Mouse (Mus musculus): Measurements from ENCODE around the gene Ankrd33b. TPM values are rescaled to one million over a fixed set of nuclear protein-coding genes. Genes with fewer than 3 reads are reported as not detected.

The Ankrd33b gene
- polyA plus RNA-seq, 1 experiment from 2014 or later: 1.7 TPM

DNA sequence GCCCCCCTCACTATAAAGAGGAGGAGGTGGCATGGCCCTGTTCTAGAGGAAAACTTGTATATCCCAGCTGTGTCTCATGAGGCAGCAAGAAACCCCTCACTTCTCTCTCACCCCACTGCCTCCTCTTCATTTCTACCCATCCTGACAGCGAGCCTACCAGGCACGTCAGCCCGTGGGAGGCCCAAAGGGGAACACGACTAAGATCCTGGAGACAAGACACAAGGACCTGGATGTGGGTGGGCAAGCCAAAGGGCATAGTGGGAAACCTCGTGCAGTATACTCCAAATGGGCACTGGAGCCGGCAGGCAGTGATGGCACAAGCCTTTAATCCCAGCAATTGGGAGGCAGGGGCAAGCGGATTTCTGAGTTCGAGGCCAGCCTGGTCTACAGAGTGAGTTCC lies 1.0 kb upstream of the Ankrd33b start:
- peaks cover 35% of the 10 kb centered on the region for H3K27me3 ChIP-seq (replicated peaks)
- H3K4me2 ChIP-seq: peak overlapping the region; percentile 100
- H3K9me3 ChIP-seq (replicated peaks): 0 out of 2 replicates have a peak, but pooled peaks cover 4% of the 10 kb centered on the region
- no peaks in the 10 kb centered on the region for H3K36me3 ChIP-seq
- WGBS: 19% methylated on average over 8 of the region's 8 CpGs
- H3K9ac ChIP-seq: no peak overlapping the region
- peaks cover 28% of the 10 kb centered on the region for H3K4me1 ChIP-seq (replicated peaks)
- ATAC-seq (ENCODE audit: insufficient number of reproducible peaks, low FRiP score): no peak
- no peak overlapping the region for H3K27ac ChIP-seq (ENCODE audit: poor library complexity, severe bottlenecking)
- 0 out of 2 replicates have a peak overlapping the region, but pooled peaks have one; percentile 80 for H3K4me3 ChIP-seq

DNA sequence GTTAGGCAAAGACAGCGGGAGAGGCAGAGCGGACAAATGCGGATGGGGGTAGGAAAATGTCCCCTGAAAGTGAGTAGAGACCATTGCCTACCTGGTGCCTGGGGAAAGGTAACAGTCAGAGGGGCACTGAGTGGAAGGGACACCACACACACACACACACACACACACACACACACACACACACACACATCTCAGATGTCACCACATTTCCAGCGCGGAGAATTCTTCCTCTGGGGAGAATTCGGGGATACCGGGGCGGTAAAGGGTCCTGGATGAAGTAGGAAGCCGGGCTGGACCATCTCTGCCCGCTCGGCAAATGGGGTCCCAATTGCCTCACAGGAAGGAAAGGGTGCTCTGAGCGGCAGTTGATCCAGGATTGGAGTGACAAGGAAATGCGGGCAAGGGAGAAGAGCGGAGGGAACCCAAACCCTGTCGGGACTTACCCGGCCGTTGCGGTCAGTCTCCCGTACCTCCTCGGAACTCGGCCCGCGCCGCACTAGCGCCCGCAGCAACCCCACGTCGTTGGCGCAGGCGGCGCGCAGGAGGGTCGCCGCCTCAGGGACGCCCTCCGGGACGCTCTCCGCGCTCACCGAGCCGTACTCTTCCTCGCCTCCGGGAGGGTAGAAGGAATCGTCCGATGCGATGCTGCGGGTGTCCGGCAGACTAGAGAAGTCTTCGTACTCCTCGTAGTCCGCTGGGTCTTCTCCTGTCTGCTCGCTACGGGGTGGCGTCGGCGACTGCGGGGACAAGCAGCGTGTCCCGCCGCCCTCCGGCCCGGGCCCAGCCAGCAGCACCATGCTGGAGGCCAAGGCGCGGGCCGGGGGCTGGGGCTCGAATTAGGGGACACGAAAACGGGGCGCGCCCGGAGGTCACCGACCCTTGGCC lies 688 bp downstream of the Ankrd33b start:
- peak; percentile 19 for ATAC-seq (ENCODE audit: insufficient number of reproducible peaks, low FRiP score)
- peaks cover 38% of the 10 kb centered on the region for H3K27me3 ChIP-seq (replicated peaks)
- peaks cover 28% of the 10 kb centered on the region for H3K4me1 ChIP-seq (replicated peaks)
- WGBS: under 1% methylated on average over 71 of the region's 72 CpGs
- H3K9me3 ChIP-seq (replicated peaks): 0 out of 2 replicates have a peak, but pooled peaks cover 4% of the 10 kb centered on the region
- peak overlapping the region; percentile 80 for H3K4me3 ChIP-seq
- no peaks in the 10 kb centered on the region for H3K36me3 ChIP-seq
- no peak overlapping the region for H3K27ac ChIP-seq (ENCODE audit: poor library complexity, severe bottlenecking)
- H3K9ac ChIP-seq: peak overlapping the region; percentile 77
- peak overlapping the region; percentile 100 for H3K4me2 ChIP-seq

GRCm38 (mm10) chr15:31365720-31366591 lies 1.6 kb downstream of the Ankrd33b start:
- ATAC-seq (ENCODE audit: insufficient number of reproducible peaks, low FRiP score): no peak
- peak overlapping the region; percentile 77 for H3K9ac ChIP-seq
- no peak overlapping the region for H3K27ac ChIP-seq (ENCODE audit: poor library complexity, severe bottlenecking)

GRCm38 (mm10) chr15:31365041-31365719 lies 2.3 kb downstream of the Ankrd33b start:
- Histone ChIP-seq H3K36me3 (no peaks in the 10 kb centered on the region), H3K9ac (peak overlapping the region; percentile 77; the same call in 1 of the 2 replicates), H3K27me3 (replicated peaks) (peaks cover 38% of the 10 kb centered on the region), H3K9me3 (replicated peaks) (no peaks in the 10 kb centered on the region), H3K4me3 (peak overlapping the region; percentile 80), H3K4me2 (peak overlapping the region; percentile 100), H3K27ac (ENCODE audit: poor library complexity, severe bottlenecking) (no peak overlapping the region), H3K4me1 (replicated peaks) (peaks cover 28% of the 10 kb centered on the region)
- WGBS: 26% methylated on average over 11 of the region's 11 CpGs
- ATAC-seq (ENCODE audit: insufficient number of reproducible peaks, low FRiP score): no peak

More at GRCm38 (mm10) chr15:31365720-31366591, 1.6 kb downstream of the Ankrd33b start:
- H3K4me3 ChIP-seq: peak overlapping the region; percentile 80
- H3K27me3 ChIP-seq (replicated peaks): peaks cover 38% of the 10 kb centered on the region
- H3K9me3 ChIP-seq (replicated peaks): 0 out of 2 replicates have a peak, but pooled peaks cover 2% of the 10 kb centered on the region
- H3K36me3 ChIP-seq: no peaks in the 10 kb centered on the region
- H3K4me1 ChIP-seq (replicated peaks): peaks cover 28% of the 10 kb centered on the region
- WGBS: 1% methylated on average over 37 of the region's 37 CpGs
- H3K4me2 ChIP-seq: peak overlapping the region; percentile 100

DNA sequence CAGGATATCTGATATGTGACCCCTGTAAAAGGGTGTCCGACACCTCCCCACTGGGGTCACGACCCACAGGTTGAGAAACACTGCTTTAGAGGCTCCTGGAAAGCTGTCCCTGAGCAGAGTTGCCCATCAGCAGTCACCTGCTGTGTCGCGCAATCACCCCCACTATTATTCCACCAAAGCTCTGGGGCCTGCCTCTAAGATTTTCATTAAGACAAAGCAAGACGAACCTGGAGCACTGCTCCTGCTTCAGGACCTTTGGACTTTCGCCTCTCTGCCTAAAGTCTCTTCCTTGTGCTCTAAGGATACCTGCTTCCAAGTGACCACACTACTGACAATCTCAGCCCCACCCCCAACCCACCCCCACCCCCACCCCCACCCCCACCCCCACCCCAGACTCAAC lies 3.1 kb downstream of the Ankrd33b start:
- H3K4me1 ChIP-seq (replicated peaks): peaks cover 25% of the 10 kb centered on the region
- no peak for ATAC-seq (ENCODE audit: insufficient number of reproducible peaks, low FRiP score)
- no peak overlapping the region for H3K4me3 ChIP-seq
- no peak overlapping the region for H3K4me2 ChIP-seq
- peaks cover 36% of the 10 kb centered on the region for H3K27me3 ChIP-seq (replicated peaks)
- WGBS: 76% methylated on average over 6 of the region's 6 CpGs
- no peak overlapping the region for H3K9ac ChIP-seq
- no peak overlapping the region for H3K27ac ChIP-seq (ENCODE audit: poor library complexity, severe bottlenecking)
- no peaks in the 10 kb centered on the region for H3K9me3 ChIP-seq (replicated peaks)
- no peaks in the 10 kb centered on the region for H3K36me3 ChIP-seq

GRCm38 (mm10) chr15:31363981-31364361 lies 3.6 kb downstream of the Ankrd33b start:
- H3K9ac ChIP-seq: no peak overlapping the region
- H3K27ac ChIP-seq (ENCODE audit: poor library complexity, severe bottlenecking): no peak overlapping the region
- no peaks in the 10 kb centered on the region for H3K36me3 ChIP-seq
- no peak overlapping the region for H3K4me3 ChIP-seq
- WGBS: 72% methylated on average over 8 of the region's 8 CpGs
- peaks cover 21% of the 10 kb centered on the region for H3K4me1 ChIP-seq (replicated peaks)
- no peaks in the 10 kb centered on the region for H3K9me3 ChIP-seq (replicated peaks)
- no peak for ATAC-seq (ENCODE audit: insufficient number of reproducible peaks, low FRiP score)
- H3K27me3 ChIP-seq (replicated peaks): peaks cover 36% of the 10 kb centered on the region
- H3K4me2 ChIP-seq: no peak overlapping the region

DNA sequence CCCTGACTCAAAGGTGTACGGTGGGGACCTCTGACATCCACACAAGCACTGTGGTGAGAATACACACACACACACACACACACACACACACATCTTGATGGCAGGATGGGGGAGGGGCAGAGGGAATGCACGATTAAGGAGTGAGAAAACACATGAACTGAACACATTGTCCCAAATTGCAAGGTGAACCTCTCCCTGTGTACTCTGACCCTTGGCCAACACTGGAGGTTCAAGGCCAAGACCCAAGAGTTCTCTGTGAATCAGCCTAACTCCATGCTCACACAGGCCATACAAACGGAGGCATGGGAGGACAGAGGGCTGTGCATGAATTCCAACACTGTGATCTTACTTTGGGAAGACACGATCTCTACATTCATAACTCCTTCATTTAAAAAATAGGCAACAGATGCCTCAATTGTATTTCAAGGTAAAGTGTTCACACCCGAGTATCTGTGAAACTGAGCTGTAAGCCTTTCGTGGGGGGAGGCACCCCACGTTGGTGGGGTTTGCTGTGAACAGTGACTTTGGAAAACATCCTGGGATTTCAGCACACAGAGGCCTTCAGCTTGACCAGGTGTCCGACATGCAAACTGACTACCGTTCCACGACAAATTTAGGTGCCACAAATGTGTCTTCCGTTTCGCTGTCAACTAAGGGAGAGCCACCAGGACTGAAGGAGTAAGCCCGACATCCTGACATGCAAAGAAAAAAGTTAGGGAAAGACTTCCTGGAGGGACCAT lies 4.1 kb downstream of the Ankrd33b start:
- no peaks in the 10 kb centered on the region for H3K36me3 ChIP-seq
- 84% methylated on average over 13 of the region's 13 CpGs for WGBS
- H3K4me3 ChIP-seq: no peak overlapping the region
- no peak for ATAC-seq (ENCODE audit: insufficient number of reproducible peaks, low FRiP score)
- H3K9me3 ChIP-seq (replicated peaks): no peaks in the 10 kb centered on the region
- H3K4me2 ChIP-seq: no peak overlapping the region
- H3K27me3 ChIP-seq (replicated peaks): peaks cover 30% of the 10 kb centered on the region
- no peak overlapping the region for H3K9ac ChIP-seq
- H3K27ac ChIP-seq (ENCODE audit: poor library complexity, severe bottlenecking): no peak overlapping the region
- peaks cover 15% of the 10 kb centered on the region for H3K4me1 ChIP-seq (replicated peaks)

- Histone ChIP-seq H3K9ac (no peak overlapping the region), H3K27ac (ENCODE audit: poor library complexity, severe bottlenecking) (no peak overlapping the region), H3K36me3 (no peaks in the 10 kb centered on the region), H3K4me3 (no peak overlapping the region), H3K9me3 (replicated peaks) (no peaks in the 10 kb centered on the region), H3K27me3 (replicated peaks) (peaks cover 26% of the 10 kb centered on the region), H3K4me1 (replicated peaks) (0 out of 2 replicates have a peak, but pooled peaks cover 4% of the 10 kb centered on the region), H3K4me2 (no peak overlapping the region)
- 80% methylated on average over 9 of the region's 9 CpGs for WGBS
- ATAC-seq (ENCODE audit: insufficient number of reproducible peaks, low FRiP score): no peak
Observed at GRCm38 (mm10) chr15:31361259-31361853, 6.2 kb downstream of the Ankrd33b start.

- WGBS: 76% methylated on average over 6 of the region's 6 CpGs
- no peaks in the 10 kb centered on the region for H3K4me1 ChIP-seq (replicated peaks)
- no peak overlapping the region for H3K4me2 ChIP-seq
- H3K36me3 ChIP-seq: no peaks in the 10 kb centered on the region
- no peak overlapping the region for H3K9ac ChIP-seq
- H3K27me3 ChIP-seq (replicated peaks): peaks cover 26% of the 10 kb centered on the region
- H3K27ac ChIP-seq (ENCODE audit: poor library complexity, severe bottlenecking): no peak overlapping the region
- H3K4me3 ChIP-seq: no peak overlapping the region
- no peak for ATAC-seq (ENCODE audit: insufficient number of reproducible peaks, low FRiP score)
- no peaks in the 10 kb centered on the region for H3K9me3 ChIP-seq (replicated peaks)
Observed at GRCm38 (mm10) chr15:31360593-31360992, 6.9 kb downstream of the Ankrd33b start.

DNA sequence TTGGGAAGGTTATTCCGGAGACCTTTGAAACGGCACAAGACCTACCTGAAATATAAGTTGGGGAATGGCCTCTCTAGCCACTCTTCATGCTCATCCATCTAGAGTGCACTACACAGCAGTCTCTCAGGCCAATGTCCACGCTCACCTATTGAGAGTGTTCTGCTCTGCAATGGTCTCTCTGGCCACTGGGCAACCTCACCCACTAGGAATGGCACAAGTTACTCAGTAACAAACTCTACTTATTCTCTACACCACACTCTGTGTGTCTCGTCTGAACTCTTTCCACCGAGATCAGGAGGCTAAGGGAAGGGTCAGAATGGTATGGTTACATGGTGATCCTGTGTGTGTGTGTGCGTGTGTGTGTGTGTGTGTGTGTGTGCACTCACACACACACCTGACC lies 7.7 kb downstream of the Ankrd33b start:
- WGBS: 85% methylated on average over 6 of the region's 6 CpGs

More for the DNA sequence above, 7.7 kb downstream of the Ankrd33b start:
- no peak for ATAC-seq (ENCODE audit: insufficient number of reproducible peaks, low FRiP score)
- Histone ChIP-seq H3K36me3 (no peaks in the 10 kb centered on the region), H3K4me3 (no peak overlapping the region), H3K4me1 (replicated peaks) (no peaks in the 10 kb centered on the region), H3K27ac (ENCODE audit: poor library complexity, severe bottlenecking) (no peak overlapping the region), H3K9me3 (replicated peaks) (no peaks in the 10 kb centered on the region), H3K4me2 (no peak overlapping the region), H3K27me3 (replicated peaks) (peaks cover 19% of the 10 kb centered on the region), H3K9ac (no peak overlapping the region)

All from heart, embryonic 12.5 days (tissue).